Mouse (Mus musculus) Muller cell, postnatal 12 days (primary cell): Measurements from ENCODE around the gene Disc1.

Experiments used
- DNase-seq: peaks from one replicate; pipeline ENCODE4 v3.0.0-alpha.2; 2015; ENCODE audit errors: inconsistent ontology term

Gene Disc1

GRCm38 (mm10) chr8:125177091-125177490 is 123.1 kb downstream of the Disc1 start:
- DNase-seq = no peak

- no peak for DNase-seq
Measured at GRCm38 (mm10) chr8:125177958-125178357, 124.0 kb downstream of the Disc1 start.

GRCm38 (mm10) chr8:125183548-125184451 is 129.8 kb downstream of the Disc1 start:
- peak; percentile 67 for DNase-seq

- peak; percentile 25 for DNase-seq
Measured at GRCm38 (mm10) chr8:125184452-125184817, 130.4 kb downstream of the Disc1 start.

DNA sequence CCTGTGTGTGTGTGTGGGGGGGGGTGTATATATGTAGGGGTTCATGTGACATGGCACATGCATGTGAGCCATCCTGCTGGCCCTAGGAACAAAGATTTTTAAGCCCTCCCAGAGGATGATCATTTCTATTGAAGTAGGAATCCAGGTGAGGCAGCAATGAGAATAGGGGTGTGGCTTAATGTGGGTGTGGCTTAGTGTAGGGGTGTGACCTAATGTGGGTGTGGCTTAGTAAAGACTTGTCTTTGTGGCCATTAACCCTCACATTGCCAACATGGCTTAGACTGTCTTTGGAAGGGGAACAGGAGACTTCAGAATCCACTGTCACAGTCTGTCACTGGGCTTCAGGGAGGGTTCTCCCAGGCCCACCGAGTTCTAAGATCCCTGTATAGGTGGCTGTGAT is 130.9 kb downstream of the Disc1 start:
- no peak for DNase-seq

- DNase-seq = no peak
Measured at GRCm38 (mm10) chr8:125187044-125187443, 133.0 kb downstream of the Disc1 start.

DNA sequence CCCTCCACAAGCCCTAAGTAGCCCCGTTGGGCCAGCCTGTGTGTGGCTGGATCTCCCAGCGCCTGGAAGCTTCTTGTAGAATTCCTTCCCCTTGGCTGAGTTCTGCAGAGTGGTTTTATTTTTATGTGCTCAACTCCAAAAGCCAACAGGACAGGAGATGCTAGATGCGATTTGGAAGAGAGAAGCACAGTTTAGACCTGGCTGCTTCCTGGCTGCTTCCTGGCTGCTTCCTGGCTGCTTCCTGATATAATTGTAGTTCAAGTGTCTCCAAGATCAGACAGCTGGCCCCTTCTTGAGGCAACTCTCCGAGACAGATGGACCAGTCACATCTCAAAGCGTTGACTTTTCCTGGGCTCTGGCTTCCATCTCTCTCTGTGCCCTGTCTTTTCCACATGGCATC is 139.7 kb downstream of the Disc1 start:
- no peak for DNase-seq

GRCm38 (mm10) chr8:125195121-125195520 is 141.1 kb downstream of the Disc1 start:
- DNase-seq = no peak

DNA sequence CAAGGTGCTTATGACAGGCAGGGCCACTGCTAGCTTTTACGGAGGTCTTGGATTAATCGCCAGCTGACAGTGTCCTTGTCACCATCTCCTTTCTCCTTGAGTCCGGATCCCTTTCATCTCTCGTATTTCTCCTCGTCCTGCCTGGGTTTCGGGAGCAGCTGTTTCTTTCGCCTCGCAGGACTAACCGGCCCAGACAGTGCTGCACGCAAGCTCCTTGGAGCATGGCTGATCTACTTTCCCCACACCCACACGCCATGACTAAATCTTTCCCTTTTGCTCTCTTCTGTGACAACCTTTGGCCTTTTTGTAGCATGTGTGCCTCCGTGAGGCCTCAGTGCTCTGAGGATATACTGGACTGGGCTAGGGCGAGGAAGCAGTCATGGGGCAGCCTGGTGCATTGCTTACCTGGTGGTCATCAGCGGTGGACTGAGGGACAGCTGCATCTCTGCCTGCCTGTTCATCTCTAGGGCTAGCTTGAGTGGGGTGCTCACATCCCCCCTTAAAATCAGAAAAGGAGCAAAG is 142.6 kb downstream of the Disc1 start:
- no peak for DNase-seq

DNA sequence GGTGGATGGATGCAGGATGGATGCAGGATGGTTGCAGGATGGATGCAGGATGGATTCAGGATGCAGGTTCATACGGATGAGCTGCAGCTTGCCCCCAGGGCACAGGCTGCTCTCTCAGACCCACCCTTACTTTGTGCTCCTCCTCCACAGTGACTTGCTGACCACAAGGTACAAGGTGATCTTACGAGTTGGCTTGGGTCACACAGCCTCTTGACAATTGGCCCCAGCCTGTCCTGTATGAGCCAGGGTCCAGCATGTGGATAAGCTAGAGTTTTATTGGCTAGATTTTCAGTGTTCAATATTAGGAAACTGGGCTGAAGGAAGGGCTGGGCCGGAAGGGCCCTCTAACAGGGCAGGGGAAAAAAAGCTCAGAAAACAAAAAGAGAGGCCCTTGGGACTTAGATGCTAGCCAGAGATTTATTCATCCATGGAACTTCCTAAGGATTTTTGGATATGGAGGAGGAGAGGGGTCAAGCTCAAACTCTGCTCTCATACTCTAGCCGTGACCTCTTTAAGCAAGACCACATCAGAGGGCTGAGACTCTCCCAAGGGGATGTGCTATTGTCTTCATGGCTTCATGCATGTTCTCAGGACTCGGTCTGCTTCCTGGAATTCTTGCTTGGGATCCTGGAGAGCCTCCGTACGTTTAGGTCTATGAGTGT is 143.5 kb downstream of the Disc1 start:
- no peak for DNase-seq

- DNase-seq = no peak
Measured at GRCm38 (mm10) chr8:125198420-125199196, 144.6 kb downstream of the Disc1 start.

GRCm38 (mm10) chr8:125199197-125199939 is 145.4 kb downstream of the Disc1 start:
- DNase-seq = no peak

- no peak for DNase-seq
Measured at GRCm38 (mm10) chr8:125200273-125200863, 146.4 kb downstream of the Disc1 start.

DNA sequence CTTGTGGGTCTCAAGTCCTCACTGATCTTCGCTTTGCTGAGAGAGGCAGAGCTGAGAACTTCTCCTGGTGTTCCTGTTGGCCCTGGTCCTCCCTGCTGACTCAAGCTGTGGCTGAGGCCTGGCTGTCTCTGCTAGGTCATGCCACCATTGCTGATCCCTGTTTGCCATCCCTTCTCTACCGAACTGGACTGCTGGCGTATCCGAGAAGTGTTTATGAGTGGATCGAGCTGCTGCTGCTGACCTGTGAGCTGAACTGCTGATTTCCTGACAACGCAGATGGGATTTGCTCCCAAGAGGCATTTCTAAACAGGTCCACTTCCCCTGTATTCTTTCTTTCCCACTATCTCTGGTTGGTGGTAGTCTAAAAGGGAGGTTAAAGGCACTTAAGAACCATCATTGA is 147.7 kb downstream of the Disc1 start:
- no peak for DNase-seq

DNA sequence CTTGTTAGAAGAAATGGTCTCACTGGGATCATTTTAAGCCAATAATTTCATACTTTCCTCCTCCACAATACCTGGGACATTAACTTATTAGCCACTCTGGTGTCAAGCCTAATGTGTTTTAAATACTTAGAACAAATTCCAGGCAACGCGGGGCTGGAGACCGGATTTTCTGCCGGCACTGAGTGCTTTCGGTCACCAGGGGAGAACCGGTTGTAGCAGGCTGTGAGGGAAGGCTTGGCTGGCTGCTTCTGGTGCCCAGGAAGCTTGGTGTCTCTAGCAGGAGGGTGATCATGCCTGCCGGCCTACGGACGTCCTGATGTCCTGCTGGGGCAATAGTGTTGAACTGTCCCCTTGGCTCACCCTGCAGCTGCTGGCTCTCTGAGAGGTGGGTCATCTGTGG is 149.0 kb downstream of the Disc1 start:
- no peak for DNase-seq

DNA sequence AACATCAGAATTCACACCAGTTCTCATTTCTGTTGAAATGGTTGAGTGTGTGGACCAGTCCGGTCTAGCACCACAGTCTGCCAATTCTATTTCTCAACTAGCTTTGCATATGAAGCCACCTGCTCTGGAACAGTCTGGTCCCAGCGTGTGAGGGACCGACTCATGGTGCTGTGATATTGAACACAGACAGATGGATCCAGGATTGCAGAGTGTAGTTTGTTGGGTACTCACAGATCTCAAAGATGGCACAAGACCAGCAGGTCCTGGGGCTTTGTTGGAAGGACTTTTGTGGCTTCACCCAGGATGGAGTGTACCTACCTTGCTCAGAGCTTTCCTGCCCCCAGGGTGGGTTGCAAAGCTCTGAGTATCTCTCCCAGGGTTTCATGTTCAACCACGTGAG is 151.6 kb downstream of the Disc1 start:
- DNase-seq = no peak

GRCm38 (mm10) chr8:125206391-125206790 is 152.4 kb downstream of the Disc1 start:
- no peak for DNase-seq

DNA sequence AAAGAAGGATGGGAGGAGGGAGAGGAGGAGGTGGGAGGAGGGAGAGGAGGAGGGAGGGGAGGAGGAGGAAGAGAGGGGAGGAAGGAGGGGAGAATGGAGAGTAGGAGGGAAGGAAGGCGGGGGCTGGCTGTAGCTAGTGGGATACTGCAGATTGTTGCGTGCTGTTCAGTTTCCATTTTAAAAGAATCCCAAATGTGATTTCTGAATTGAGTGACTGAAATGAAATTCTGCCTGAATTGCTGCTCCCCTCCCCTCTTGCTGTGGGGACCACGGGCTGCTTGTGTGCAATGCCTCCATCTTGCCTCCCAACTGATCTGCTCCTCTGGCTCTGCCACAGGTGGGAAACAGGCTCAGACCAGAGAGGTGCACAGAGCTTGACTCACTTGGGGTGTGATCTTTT is 153.0 kb downstream of the Disc1 start:
- no peak for DNase-seq

DNA sequence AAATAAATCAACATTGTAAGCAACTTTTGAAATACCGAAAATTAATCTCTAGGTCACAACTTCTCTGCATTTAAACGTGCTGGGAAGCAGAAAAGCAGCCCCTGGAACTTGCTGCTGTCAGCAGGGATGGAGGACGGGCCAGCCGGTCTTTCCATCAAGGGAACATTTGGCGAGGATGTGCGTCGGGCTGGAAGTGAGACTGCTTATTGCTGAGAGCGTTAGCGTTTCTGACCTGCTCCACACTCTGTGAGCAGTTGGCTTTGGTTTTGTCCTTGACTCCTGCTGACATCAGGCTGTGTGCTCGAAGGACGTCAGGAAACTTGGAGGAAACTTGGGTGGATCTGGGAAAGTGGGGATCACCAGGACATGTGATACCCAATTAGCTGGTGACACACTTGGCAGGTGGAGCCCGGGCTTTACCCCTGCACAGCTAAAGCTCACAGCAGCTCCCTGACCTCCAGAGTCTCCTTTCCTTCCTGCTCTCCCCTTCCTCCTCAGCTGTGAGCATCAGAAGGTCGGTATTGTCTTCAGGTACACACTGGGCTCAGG is 158.7 kb downstream of the Disc1 start:
- no peak for DNase-seq

- DNase-seq = no peak
Measured at GRCm38 (mm10) chr8:125217902-125218581, 164.0 kb downstream of the Disc1 start.
